Mouse (Mus musculus): ENCODE results near the gene Cela3b.

Cela3b gene

GRCm38 (mm10) chr4:137375314-137376278 is 54.7 kb downstream of the Cela3b start:
- no peak for DNase-seq (ENCODE audit: low spot score)

DNA sequence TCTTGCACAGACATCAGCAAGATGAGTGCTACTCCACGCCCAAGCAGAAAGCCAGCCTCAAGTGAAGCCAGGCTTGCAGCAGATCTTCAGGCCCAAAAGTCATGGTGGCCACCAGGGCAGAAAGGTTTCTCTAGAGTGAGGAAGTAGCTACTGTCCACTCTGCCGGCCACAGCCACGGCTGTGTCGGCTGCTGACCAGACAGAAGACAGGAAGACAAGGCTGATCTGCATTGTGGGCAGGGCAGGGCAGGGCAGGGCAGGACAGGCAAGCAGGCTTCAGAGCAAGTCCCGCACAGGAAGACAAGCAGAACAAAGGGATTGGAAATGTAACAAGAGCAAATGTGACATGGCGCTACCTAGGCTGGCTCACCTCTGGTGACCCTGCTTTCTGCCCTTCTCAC is 56.6 kb downstream of the Cela3b start:
- peak; percentile 48 for DNase-seq (ENCODE audit: low spot score)

- no peak for DNase-seq (ENCODE audit: low spot score)
Measured at GRCm38 (mm10) chr4:137371596-137372523, 58.5 kb downstream of the Cela3b start.

Measured in layer of hippocampus, adult 11-12 months (tissue).